Mouse (Mus musculus): ENCODE data around the gene Rasgrf2. TPM values are rescaled to one million over a fixed set of nuclear protein-coding genes. Genes with fewer than 3 reads are reported as not detected.
"Not testable (repeated sequence)": the region's sequence is repeated elsewhere in the genome, so short reads cannot be mapped to it uniquely, and the experiment has no call there.

Rasgrf2 gene
- 100 to 1,000 TPM; 131 to 136 TPM for total RNA-seq (2021)
- long read RNA-seq, experiment 1, full-length matches to known transcripts, result 1 of 21 reads
- long read RNA-seq, experiment 1, partial matches to known transcripts, result 4 of 21 reads
- long read RNA-seq, experiment 1, other reads (novel, unspliced or antisense), result 16 of 21 reads
- long read RNA-seq, experiment 2, full-length matches to known transcripts, result 1 of 29 reads
- long read RNA-seq, experiment 2, partial matches to known transcripts, result 2 of 29 reads
- long read RNA-seq, experiment 2, other reads (novel, unspliced or antisense), result 26 of 29 reads

DNA sequence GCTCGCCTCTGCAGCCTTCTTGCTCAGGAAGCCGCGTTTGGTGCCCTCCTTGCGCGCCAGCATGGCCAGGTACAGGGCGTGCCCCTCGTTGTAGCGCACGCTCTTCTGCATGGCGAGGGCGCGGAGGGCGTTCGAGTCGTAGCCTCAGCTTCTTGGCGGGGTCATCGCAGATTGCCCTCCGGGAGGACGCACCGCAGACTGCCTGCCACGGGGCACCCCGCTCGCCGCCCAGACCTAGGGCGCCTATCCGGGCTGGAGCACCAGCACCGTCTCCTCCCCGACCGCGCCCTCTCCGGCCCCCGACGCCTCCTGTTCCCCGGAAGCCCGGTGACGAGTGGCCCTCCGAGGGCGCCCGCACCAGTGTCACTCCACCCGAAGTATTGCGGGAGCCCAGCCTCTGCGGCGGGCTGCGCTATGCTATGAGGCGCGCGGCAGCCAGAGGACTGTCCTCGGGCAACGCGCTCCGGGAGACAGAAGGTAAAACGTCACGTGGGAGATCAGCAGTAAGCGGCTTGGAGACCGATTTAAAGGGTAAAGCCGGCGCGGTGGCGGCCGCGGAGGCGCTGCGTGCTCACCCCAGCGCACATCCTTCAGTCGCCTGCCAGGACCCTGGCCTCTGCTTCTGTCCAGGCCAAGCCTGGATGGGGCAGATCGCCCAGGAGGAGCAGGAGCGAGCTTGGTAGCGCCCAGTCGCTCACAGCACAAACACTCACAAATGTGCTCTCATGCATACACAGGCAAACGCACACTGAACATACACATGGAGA is at the start of gene Rasgrf2:
Gene Rasgrf2, minus strand, starts transcription at position 273 of the 767 bp plus-strand sequence.
- DNase-seq (ENCODE audit: low spot score in 2 of 2), result peak; percentile 52 to 58
- H3K4me3 ChIP-seq, result peak within 1 kb of the TSS; percentile 73
- no peak for TF ChIP-seq CTCF (conservative IDR thresholded peaks at IDR 0.05)
- H3K27ac ChIP-seq, result peak within 1 kb of the TSS; percentile 90

GRCm38 (mm10) chr13:92172686-92173085 is 41.2 kb upstream of the Rasgrf2 start:
- not testable (repeated sequence) for DNase-seq (ENCODE audit: low spot score in 2 of 2)

DNA sequence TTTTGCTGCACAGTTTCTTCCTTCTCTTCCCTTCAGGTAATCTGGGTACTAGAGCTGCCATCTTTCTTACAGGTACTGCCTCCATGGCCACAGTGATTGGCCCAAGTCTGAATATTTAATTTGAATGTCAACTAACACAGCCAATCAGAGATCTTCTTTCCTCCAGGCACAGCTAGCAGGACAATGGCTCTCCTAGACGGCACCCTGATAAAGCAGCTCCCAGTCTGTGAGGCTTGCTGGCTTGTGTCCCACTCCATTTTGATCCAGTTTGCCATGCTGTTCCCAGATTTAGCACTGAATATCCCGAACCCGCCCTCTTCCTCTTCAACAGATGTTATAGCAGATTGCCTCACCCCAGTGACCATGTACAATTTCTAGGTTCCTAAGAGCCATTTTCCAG is 19.1 kb upstream of the Rasgrf2 start:
- TF ChIP-seq CTCF (conservative IDR thresholded peaks at IDR 0.05), result no peak
- DNase-seq (ENCODE audit: low spot score in 2 of 2), result peak in 1 of 2 experiments; percentile 18
- no peak overlapping the region for H3K4me3 ChIP-seq
- H3K27ac ChIP-seq, result no peak overlapping the region

More at GRCm38 (mm10) chr13:92172686-92173085, 41.2 kb upstream of the Rasgrf2 start:
- not testable (repeated sequence) for H3K4me3 ChIP-seq, H3K27ac ChIP-seq

GRCm38 (mm10) chr13:92148858-92149257 is 17.4 kb upstream of the Rasgrf2 start:
- TF ChIP-seq CTCF (conservative IDR thresholded peaks at IDR 0.05), result no peak
- Histone ChIP-seq H3K27ac (no peak overlapping the region), H3K4me3 (no peak overlapping the region)
- DNase-seq (ENCODE audit: low spot score in 2 of 2), result no peak

- no peak for DNase-seq (ENCODE audit: low spot score in 2 of 2)
- Histone ChIP-seq H3K27ac (no peak overlapping the region), H3K4me3 (no peak overlapping the region)
- TF ChIP-seq CTCF (conservative IDR thresholded peaks at IDR 0.05), result no peak
These were observed 3.3 kb upstream of the Rasgrf2 start for GRCm38 (mm10) chr13:92134792-92135191.

DNA sequence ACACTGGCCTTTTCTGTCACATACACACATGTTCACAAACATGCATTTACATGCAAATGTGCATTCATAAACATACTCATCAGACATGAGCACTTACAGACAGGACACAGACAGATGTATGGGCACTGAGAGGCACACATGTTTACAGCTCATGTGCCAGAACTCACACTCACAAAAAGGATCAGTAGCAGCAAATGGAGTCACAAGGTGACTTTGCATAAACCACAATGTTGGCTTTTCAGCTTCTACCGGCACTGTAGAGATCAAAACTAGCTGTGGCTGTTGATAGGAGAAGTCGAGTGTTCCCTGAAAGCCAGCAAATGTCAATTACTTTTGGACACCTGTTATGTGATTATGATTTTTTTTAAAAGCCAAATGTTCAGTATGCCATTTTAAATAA is 1.1 kb upstream of the Rasgrf2 start:
- DNase-seq (ENCODE audit: low spot score in 2 of 2), result no peak
- no peak for TF ChIP-seq CTCF (conservative IDR thresholded peaks at IDR 0.05)
- Histone ChIP-seq H3K4me3 (no peak overlapping the region; the same call in 1 of the 2 replicates), H3K27ac (peak overlapping the region; percentile 10; the same call in 1 of the 2 replicates)

DNA sequence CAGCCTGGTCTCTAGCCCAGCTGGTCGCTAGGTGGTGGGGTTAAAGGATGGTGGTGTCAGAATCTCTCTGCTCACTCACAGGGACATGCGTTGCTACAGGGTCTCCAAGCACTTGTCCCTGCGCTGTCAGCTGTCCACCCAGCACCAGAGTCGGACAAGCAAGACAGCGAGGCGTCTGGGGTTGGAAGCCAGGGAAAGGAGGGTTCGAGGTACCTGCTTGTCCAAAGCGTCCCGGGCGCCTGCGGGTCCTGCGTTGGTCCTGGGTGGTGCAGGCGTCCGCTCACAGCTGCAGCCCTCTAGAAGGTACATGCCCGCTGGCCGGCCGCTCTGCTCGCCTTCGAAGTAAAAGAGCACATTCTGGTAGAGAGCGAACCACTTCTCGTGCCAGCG is 467 bp downstream of the Rasgrf2 start:
- peak overlapping the region; percentile 73 for H3K4me3 ChIP-seq
- TF ChIP-seq CTCF (conservative IDR thresholded peaks at IDR 0.05), result no peak; the same call in 1 of the 2 replicates
- no peak for DNase-seq (ENCODE audit: low spot score in 2 of 2)
- H3K27ac ChIP-seq, result peak overlapping the region; percentile 90

DNA sequence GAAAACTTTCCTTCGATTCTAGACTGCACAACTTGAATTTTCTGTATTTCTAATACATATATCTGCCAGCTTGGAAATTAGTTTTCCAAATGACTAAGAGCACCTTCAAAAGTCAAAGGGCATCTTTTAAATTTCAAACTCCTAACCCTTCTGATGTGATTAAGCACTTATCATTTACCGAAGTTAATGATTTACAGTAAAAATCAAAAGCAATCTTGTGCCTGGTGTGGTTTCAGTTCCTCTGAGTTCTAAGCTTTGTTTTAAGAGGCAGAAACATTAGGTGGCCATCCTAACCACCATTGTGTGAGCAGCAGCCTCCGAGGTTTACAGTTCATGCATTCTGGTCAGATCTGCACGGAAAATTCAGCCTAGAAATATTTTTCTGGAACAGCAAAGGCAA is 1.6 kb downstream of the Rasgrf2 start:
- Histone ChIP-seq H3K4me3 (peak overlapping the region; percentile 73), H3K27ac (peak overlapping the region; percentile 90)
- no peak for DNase-seq (ENCODE audit: low spot score in 2 of 2)
- no peak for TF ChIP-seq CTCF (conservative IDR thresholded peaks at IDR 0.05)

- Histone ChIP-seq H3K27ac (no peak overlapping the region), H3K4me3 (no peak overlapping the region)
- DNase-seq (ENCODE audit: low spot score in 2 of 2), result no peak
- TF ChIP-seq CTCF (conservative IDR thresholded peaks at IDR 0.05), result no peak
These were observed 5.6 kb downstream of the Rasgrf2 start for GRCm38 (mm10) chr13:92125902-92126301.

DNA sequence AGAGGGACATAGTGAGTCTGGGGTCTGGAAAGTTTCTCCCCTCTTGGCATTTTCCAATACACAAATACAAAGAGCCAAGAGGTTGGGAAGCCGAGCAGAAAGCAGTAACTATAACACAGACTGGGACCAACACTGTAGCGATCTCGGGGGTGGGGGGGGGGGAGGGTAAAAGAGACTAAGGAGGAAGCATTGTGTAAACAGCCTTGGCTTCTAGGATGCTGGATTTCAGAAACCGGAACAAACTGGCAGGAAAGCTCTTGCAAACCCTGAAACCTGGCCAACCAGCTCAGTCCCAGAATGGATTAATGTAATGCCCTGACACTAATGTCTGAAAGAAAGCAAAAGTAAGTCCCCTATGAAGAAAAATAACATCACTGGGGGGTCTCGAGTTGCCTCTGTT is 11.8 kb downstream of the Rasgrf2 start:
- no peak for DNase-seq (ENCODE audit: low spot score in 2 of 2)
- no peak overlapping the region for H3K4me3 ChIP-seq
- no peak overlapping the region for H3K27ac ChIP-seq
- TF ChIP-seq CTCF (conservative IDR thresholded peaks at IDR 0.05), result no peak

- no peak overlapping the region for H3K4me3 ChIP-seq
- no peak for DNase-seq (ENCODE audit: low spot score in 2 of 2)
- no peak for TF ChIP-seq CTCF (conservative IDR thresholded peaks at IDR 0.05)
- H3K27ac ChIP-seq, result no peak overlapping the region
These were observed 17.4 kb downstream of the Rasgrf2 start for GRCm38 (mm10) chr13:92114076-92114475.

DNA sequence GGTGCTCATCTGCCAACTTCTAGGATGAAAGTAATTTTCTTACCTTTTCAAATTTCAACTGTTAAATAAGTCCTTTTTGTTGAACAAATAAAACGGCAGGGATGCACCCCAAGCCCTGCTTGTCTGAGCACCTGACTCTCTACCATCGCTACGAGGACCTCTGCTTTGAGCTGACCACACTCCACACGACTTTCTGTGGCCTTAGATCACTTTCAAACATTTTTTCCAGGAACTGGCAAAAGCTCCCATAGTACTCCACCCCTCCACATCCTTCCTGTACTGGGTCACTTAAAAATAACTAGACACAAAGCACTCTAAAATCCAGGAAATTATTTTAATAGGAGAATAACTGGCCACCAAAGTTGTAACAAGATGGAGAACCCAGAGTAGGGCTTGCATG is 23.2 kb downstream of the Rasgrf2 start:
- Histone ChIP-seq H3K27ac (no peak overlapping the region), H3K4me3 (no peak overlapping the region)
- TF ChIP-seq CTCF (conservative IDR thresholded peaks at IDR 0.05), result no peak
- DNase-seq (ENCODE audit: low spot score in 2 of 2), result no peak

GRCm38 (mm10) chr13:92104259-92104658 is 27.2 kb downstream of the Rasgrf2 start:
- DNase-seq (ENCODE audit: low spot score in 2 of 2), result peak in 1 of 2 experiments; percentile 26
- no peak for TF ChIP-seq CTCF (conservative IDR thresholded peaks at IDR 0.05)
- Histone ChIP-seq H3K27ac (peak overlapping the region; percentile 49; the same call in 1 of the 2 replicates), H3K4me3 (no peak overlapping the region)

All from layer of hippocampus, adult 2 months (tissue).